Mouse (Mus musculus): ENCODE results near the gene Spata32. TPM values are rescaled to one million over a fixed set of nuclear protein-coding genes. Genes with fewer than 3 reads are reported as not detected.

The Spata32 gene
- 0.57 and 0.62 TPM in 2 replicates for total RNA-seq (2014; rRNA removed)
- polyA plus RNA-seq (2015; fragmentation: Nextera tagmentation; extraction: Ambion mirVana), result 0.43 and 0.64 TPM in 2 replicates

DNA sequence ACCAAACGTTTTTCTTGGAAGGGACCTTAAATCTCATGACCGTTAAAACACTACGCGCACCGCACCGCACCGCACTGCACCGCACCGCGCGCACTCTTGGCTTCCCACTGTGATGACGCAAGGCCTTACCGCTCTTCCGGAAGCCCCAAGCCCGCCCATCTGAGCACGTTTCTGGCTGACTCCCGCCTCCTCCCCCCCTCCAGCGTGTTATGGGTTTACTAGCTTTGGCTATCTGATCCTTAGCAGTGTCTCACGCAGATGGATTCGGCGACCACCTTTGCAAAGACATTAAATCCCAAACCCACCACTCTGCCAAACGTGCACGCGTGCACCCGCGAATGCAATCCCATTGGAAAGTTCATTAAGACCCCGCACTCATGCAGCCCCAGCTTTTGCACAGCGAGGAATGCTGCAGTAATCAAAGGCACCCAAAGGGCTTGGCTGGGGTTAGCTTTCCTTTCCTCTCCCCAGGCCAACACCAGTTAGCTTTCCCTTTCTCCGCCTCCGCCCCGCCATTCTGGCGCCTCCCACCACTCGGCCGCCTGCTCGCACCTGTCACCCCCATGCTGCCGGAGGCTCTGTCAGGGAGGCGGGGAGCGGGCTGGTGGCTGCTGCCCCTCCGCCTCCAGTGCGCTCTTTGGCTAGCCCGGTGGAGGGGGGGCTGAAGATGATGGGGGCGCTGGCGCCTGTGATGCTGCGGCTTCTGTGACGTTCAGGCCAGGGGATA is at the start of gene Spata32:
TSS of gene Spata32 (minus strand) at position 643 of the 727 bp plus-strand sequence.
- H3K9ac ChIP-seq, result peak within 1 kb of the TSS; percentile 66
- peak within 1 kb of the TSS; percentile 53 for H3K4me3 ChIP-seq (ENCODE audit: low read depth, low read length)
- H3K27me3 ChIP-seq (ENCODE audit: insufficient read depth, low read length), result no peaks in the 10 kb centered on the region
- ATAC-seq (peak; percentile 97), DNase-seq (peak; percentile 86)
- 2% methylated on average over 45 of the region's 45 CpGs for WGBS
- no peak for TF ChIP-seq CTCF (IDR thresholded peaks at IDR 0.05; ENCODE audit: low read depth)
- peak within 1 kb of the TSS; percentile 100 for H3K4me2 ChIP-seq (ENCODE audit: low read depth)
- peaks cover 21% of the 10 kb centered on the region for H3K36me3 ChIP-seq (ENCODE audit: insufficient read depth)
- no peaks in the 10 kb centered on the region for H3K9me3 ChIP-seq (ENCODE audit: low read length)
- peak within 1 kb of the TSS; percentile 54; the same call in 1 of the 2 replicates for H3K27ac ChIP-seq (ENCODE audit: low read depth, low read length)
- H3K4me1 ChIP-seq (ENCODE audit: insufficient read depth), result no peaks in the 10 kb centered on the region

DNA sequence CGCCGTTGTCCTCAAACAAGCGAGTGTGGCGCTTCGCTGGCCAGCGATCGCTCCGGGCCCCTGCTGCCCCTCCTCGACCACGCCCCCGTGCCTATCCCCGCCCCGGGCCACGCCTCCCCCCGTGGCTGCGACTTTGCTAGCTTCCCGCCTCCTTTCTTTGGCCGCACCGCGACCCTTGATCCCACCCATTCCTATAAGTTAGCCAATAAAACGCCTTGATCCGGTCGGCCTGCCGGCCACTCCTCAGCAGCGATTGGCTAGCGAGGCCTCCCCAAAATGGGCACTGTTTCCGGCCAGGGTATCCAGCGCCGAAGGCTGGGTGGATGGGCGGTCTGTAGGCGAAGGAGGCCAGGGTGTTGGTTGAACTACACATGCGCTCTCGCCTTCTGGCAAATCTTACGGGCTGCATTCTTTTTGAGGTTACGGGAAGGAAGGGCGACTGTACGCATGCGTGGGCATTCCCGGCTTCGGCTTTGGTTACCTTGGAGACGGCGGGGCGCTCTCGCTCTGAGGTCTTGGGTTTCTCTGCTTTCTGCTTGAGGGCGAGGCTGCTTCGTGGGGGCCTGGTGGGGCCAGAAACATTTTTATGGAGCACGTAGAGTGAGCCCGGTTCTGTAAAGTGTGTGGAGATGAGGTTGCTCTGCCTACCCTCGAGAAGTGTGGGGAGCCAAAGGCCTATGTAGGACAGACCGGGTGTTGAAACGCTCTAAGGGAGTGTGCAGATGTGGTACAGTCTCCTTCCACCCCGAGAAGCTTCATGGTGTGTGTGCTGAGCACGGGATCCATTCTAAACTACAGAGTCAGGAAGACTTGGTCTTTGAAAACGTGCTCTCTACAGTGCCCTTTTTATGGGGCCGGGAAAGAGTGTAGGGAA is 49.4 kb upstream of the Spata32 start, which contains the start of gene Map3k14:
TSS of gene Map3k14 (minus strand) at position 127 of the 874 bp plus-strand sequence.
- no peaks in the 10 kb centered on the region for H3K36me3 ChIP-seq (ENCODE audit: insufficient read depth)
- peak within 1 kb of the TSS; percentile 86 for H3K4me2 ChIP-seq (ENCODE audit: low read depth)
- H3K4me3 ChIP-seq (ENCODE audit: low read depth, low read length), result peak within 1 kb of the TSS; percentile 71
- peak; percentile 99 for DNase-seq
- peak within 1 kb of the TSS; percentile 66 for H3K9ac ChIP-seq
- under 1% methylated on average over 50 of the region's 55 CpGs for WGBS
- no peaks in the 10 kb centered on the region for H3K27me3 ChIP-seq (ENCODE audit: insufficient read depth, low read length)
- TF ChIP-seq CTCF (IDR thresholded peaks at IDR 0.05; ENCODE audit: low read depth), result no peak
- peaks cover 7% of the 10 kb centered on the region for H3K4me1 ChIP-seq (ENCODE audit: insufficient read depth)
- peak within 1 kb of the TSS; percentile 83 for H3K27ac ChIP-seq (ENCODE audit: low read depth, low read length)
- ATAC-seq, result peak; percentile 97
- H3K9me3 ChIP-seq (ENCODE audit: low read length), result no peaks in the 10 kb centered on the region

DNA sequence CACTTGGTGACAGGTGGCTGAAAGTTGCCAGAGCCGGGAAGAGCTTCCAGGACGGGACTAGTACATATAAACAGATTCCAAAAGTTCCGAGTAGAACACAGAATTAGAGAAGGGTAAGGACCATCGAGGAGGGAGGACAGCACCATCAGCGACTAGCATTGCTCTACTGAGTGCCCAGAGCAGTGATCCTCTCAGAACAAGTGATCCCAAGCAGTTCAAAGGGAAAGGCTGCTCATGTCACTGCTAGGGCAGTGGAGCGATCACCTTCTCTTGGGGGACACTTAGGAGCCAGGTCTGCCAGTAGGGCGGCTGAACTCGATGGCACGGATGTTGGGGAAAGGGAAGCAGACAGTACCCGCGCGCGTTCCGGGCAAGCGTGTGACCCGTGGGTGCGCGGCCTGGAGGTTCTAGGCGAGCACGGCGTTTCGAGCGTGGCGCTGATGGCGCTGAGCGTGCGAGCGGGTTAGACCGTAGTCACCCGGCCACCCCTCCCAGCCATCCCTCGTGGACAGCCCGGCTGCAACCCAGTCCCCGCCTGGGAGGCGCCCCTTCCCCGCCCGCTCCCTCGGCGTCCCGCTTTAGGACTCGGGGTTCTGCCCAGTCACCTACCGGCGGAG is 48.6 kb upstream of the Spata32 start:
- no peak for DNase-seq
- H3K9me3 ChIP-seq (ENCODE audit: low read length), result no peaks in the 10 kb centered on the region
- TF ChIP-seq CTCF (IDR thresholded peaks at IDR 0.05; ENCODE audit: low read depth), result no peak
- ATAC-seq, result peak; percentile 59
- peak overlapping the region; percentile 86 for H3K4me2 ChIP-seq (ENCODE audit: low read depth)
- H3K27me3 ChIP-seq (ENCODE audit: insufficient read depth, low read length), result no peaks in the 10 kb centered on the region
- H3K4me1 ChIP-seq (ENCODE audit: insufficient read depth), result peaks cover 12% of the 10 kb centered on the region
- peak overlapping the region; percentile 83 for H3K27ac ChIP-seq (ENCODE audit: low read depth, low read length)
- H3K9ac ChIP-seq, result peak overlapping the region; percentile 66
- H3K4me3 ChIP-seq (ENCODE audit: low read depth, low read length), result peak overlapping the region; percentile 71
- WGBS, result under 1% methylated on average over 37 of the region's 42 CpGs
- H3K36me3 ChIP-seq (ENCODE audit: insufficient read depth), result no peaks in the 10 kb centered on the region

DNA sequence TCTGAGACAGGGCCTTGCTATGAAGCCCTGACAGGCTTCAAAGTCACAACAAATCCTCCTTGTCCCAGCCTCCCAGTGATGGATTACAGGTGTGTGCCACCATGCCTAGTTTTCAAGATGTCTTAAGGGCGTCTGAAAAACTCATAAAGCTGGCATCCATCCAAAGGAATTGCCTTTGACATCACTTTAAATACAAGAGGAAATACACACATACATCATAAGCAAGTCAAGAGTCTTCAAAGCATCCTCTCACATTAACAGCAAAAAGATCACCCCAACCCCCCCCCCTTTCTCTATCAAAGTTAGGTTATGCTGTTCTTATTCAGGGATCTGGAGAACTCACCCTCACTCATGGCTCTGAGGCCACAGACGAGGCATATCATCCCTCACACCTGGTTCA is 47.6 kb upstream of the Spata32 start:
- Histone ChIP-seq H3K4me3 (ENCODE audit: low read depth, low read length) (no peak overlapping the region), H3K4me2 (ENCODE audit: low read depth) (peak overlapping the region; percentile 86), H3K36me3 (ENCODE audit: insufficient read depth) (no peaks in the 10 kb centered on the region), H3K9ac (no peak overlapping the region), H3K27me3 (ENCODE audit: insufficient read depth, low read length) (no peaks in the 10 kb centered on the region), H3K4me1 (ENCODE audit: insufficient read depth) (peaks cover 12% of the 10 kb centered on the region), H3K9me3 (ENCODE audit: low read length) (no peaks in the 10 kb centered on the region), H3K27ac (ENCODE audit: low read depth, low read length) (no peak overlapping the region)
- DNase-seq (no peak), ATAC-seq (no peak)
- 44% methylated on average over 2 of the region's 2 CpGs for WGBS
- no peak for TF ChIP-seq CTCF (IDR thresholded peaks at IDR 0.05; ENCODE audit: low read depth)

DNA sequence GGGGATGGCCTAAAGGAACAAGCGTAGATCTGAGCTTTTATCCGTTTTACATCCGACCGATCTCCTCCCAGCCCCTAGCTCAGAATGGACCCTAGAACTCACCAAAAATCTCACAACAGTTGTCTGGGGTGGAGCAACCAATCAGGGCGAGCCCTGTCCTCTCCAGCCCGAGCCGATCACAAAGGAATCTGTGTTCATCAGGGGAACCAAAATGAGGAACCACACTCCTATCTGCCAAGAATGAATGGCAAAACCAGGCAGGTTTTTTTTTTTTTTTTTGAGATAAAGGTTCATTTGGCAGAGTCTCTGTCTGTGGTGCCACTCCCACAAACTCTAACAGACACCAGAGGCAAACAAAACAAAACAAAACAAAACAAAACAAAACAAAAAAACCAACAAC is 47.0 kb upstream of the Spata32 start:
- H3K36me3 ChIP-seq (ENCODE audit: insufficient read depth), result no peaks in the 10 kb centered on the region
- DNase-seq (no peak), ATAC-seq (no peak)
- H3K9me3 ChIP-seq (ENCODE audit: low read length), result no peaks in the 10 kb centered on the region
- no peak overlapping the region for H3K9ac ChIP-seq
- no peak for TF ChIP-seq CTCF (IDR thresholded peaks at IDR 0.05; ENCODE audit: low read depth)
- 28% methylated on average over 7 of the region's 7 CpGs for WGBS
- no peak overlapping the region for H3K4me3 ChIP-seq (ENCODE audit: low read depth, low read length)
- H3K4me2 ChIP-seq (ENCODE audit: low read depth), result peak overlapping the region; percentile 86; the same call in 1 of the 2 replicates
- H3K27me3 ChIP-seq (ENCODE audit: insufficient read depth, low read length), result no peaks in the 10 kb centered on the region
- peaks cover 12% of the 10 kb centered on the region for H3K4me1 ChIP-seq (ENCODE audit: insufficient read depth)
- no peak overlapping the region for H3K27ac ChIP-seq (ENCODE audit: low read depth, low read length)

DNA sequence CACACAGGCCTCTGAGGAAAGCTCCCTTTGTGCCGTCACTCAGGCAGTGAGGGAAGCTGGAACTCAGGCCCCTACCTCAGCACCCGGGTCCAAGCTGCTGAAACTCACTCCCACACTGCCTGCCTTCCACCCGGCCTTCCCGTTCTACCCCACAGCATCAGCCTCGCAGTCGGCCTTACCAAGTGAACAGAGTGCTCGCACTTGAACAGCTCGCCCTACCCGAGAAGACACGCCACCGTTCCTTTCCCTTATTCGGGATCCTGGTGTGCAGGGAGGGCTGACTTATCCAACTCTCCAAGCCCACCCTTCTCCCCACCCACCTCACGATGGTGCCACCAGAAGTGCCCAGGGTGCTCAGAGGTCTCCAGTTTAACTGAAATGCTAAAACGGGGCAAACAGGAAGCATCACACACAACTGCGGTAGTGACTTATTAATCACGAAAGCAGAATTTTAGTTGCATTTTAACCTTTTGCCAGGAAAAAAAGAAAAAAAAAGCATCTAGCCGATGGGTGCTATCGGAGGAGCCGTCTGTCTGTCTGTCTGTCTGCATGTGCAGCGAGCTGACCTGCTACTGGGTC is 46.3 kb upstream of the Spata32 start:
- Histone ChIP-seq H3K4me3 (ENCODE audit: low read depth, low read length) (no peak overlapping the region), H3K36me3 (ENCODE audit: insufficient read depth) (no peaks in the 10 kb centered on the region), H3K9me3 (ENCODE audit: low read length) (no peaks in the 10 kb centered on the region), H3K27me3 (ENCODE audit: insufficient read depth, low read length) (no peaks in the 10 kb centered on the region), H3K4me2 (ENCODE audit: low read depth) (peak overlapping the region; percentile 20; the same call in 1 of the 2 replicates), H3K4me1 (ENCODE audit: insufficient read depth) (peaks cover 12% of the 10 kb centered on the region), H3K9ac (peak overlapping the region; percentile 25; the same call in 1 of the 2 replicates), H3K27ac (ENCODE audit: low read depth, low read length) (no peak overlapping the region)
- DNase-seq (no peak), ATAC-seq (no peak)
- no peak for TF ChIP-seq CTCF (IDR thresholded peaks at IDR 0.05; ENCODE audit: low read depth)
- 58% methylated on average over 20 of the region's 20 CpGs for WGBS
